Mouse (Mus musculus) testis, postnatal 10 days (tissue): ENCODE results near the gene Spr.

Experiments
- DNase-seq: peaks from one replicate; pipeline ENCODE4 v3.0.0; 2021; ENCODE audit warnings: low spot score

Gene Spr

DNA sequence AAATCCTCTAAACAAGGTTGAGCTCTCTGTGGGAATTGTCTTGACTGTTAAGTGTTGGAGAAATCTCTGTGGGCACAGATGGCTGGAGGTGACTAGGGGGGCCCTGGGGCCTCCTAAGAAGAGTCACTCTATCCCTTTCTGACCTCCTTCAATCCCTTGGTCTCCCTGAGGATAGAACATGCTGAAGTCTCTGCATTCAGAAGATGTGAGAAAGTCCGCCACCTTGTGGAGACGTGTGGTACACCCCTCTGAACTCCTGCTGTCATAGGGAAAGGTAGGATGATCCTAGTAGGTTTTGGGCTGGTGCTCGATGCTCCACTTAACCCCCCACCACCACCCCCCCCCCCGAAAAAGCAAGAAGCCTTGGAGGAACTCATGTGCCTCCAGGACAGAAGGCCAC lies 5.9 kb downstream of the Spr start:
- peak; percentile 84 for DNase-seq

DNA sequence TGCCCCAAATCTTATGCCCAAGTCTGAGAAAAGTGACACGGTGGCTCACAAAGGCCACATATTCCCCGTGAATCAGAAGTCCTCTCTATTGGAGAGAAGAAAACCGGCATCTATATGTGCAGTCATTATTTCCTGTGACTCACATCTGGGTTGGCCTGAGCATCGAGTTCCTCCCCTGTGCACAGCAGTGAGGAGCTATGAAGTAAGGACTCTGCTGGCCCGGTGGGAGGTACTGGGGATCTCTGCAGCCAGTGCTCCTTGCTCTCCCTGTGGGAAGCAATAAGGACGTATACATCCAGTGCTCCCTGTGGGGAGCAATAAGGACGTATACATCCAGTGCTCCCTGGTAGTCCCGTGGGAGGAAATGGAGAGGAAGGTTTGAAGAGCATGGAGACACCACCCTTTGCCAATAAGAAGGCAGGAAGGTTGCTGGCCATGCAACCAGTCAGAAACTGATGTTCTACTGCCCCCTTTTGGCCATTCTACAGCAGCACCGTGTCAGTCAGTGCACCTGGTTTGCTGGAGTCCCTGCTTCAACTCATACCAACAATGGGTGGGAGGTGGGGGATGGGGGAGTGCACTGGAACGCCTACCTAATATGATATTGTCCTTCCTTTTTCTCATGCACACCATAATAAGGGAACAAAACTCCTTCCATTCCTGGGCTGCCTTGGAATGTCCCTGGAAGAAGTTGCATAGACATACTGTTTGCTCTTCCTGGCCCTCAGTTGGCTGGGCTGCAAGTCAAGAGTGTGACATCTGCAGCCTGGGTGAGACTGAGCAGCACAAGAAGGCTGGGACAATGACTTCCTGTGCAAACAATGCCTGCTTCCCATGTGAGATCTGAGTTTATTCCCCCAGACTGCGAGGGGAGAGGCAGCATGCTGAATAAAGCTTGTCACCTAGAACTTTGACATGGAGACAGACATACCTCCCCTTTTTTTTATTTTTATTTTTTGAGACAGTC lies 19.7 kb downstream of the Spr start:
- peak; percentile 53 for DNase-seq

DNA sequence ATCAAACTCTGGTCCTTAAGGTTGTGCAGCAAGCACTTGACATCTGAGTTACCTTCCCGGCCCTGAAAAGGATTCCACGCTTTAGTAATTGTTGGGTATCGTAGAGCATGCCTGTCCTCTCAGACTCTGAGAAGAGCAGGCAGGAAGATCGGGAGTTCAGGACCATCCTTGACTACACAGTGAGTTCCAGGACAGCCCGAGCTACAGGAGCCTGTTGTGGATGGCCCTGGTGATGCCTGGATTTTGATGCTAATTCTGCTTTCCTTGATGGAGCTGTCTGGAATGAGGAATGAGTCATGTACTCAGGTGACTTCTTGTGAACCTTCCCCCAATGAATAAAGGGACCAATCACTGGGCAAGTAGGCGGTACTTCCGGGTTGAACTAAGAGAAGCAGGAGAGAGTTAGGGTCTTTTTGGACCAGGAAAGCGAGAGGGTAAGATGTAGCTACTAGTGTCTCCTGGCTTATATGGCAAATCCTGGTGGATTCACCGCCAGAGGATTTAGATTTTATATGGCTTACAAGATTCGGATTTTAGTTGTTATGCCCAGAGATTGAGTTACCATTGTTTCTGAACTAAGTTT lies 32.4 kb downstream of the Spr start:
- no peak for DNase-seq

DNA sequence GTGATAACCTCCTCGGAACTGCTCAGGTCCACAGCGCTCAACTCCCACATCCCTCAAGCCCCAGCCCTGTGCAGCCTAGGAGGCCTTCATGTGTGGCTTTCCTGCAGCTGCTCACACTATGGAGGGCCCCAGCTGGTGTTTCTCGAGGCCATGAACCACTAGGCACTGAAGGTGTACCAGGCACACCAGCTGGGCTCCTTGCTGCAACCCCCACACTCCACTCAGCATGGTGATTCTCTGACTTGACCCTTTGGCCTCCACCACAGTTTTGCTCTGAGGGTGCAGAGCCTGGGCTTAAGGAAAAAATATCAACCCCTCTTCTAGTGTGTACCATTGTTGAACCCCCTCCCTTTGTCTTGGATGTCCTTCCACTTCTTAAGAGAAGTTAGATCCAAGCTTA lies 34.2 kb downstream of the Spr start:
- no peak for DNase-seq

DNA sequence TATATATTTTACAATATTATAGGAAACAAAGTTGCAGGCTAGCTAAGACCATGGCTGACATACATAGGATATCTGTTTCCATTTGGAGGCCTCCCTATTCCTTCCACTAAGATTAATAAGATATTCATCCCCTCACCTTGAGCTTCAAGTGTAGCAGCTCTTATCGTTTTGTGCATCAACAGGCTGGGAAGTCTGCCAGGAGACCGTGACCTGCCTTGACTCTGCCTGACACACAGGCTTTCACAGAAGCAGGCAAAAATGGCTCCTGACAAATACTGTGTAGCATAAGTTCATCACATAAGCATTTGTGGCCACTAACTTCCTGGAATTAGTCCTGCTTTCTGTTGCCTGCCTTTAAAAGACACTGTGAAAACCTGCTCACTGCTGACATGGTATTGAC lies 41.1 kb downstream of the Spr start:
- DNase-seq: no peak

DNA sequence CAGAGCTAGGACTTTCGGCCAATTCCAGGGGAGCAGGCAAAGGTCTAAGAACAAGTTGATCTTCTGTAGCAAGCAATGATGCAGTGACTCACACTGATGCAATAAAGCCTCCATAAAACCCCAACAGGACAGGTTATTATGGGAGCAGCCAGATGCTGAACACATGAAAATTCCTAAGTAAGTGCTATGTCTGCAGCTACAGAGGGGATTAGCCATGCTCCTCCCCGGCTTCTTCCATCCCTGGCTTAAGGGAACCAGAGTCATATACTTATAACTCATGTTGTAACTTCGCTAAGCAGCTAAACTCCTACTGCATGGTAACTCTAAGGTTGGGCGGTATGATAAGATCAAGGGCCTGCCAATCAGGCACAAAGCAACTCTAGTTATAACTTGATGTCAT lies 50.1 kb downstream of the Spr start:
- DNase-seq: no peak

DNA sequence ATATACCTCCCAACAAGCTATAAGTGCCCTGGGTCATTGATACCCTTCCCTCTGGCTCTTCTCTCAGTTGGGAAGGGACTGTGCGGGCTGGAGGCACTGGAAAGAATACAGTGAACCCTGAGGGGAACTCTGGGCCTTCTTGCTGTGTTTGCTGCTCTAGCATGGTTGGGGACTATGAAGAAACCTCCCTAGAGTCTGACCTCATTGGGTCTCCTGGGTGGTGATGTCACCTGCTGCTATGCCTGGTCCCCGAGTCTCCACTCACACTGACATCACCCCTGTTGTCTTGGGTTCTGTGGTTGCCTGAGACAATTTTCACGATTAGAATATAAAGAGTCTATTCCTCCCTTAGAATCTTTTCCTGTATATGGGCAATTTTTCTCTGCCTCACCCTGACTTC lies 50.9 kb downstream of the Spr start:
- DNase-seq: no peak
